Mouse (Mus musculus) CD4-positive, CD25-positive, alpha-beta regulatory T cell (primary cell): ENCODE data around the gene Gm17361. TPM values are rescaled to one million over a fixed set of nuclear protein-coding genes. Genes with fewer than 3 reads are reported as not detected.

Experiments used
- polyA plus RNA-seq: library from polyadenylated mRNA; unstranded; fragments of 100-300 nt; shearing (Covaris generic); gene quantifications from one replicate; pipeline ENCODE4 v1.2.1, GENCODE M21; 2017

Gene Gm17361
- polyA plus RNA-seq: not detected

GRCm38 (mm10) chrX:125003863-125004262, at the start of gene Gm17361:
Gene Gm17361, plus strand, starts transcription at chrX:125004163.

